Mouse (Mus musculus): ENCODE measurements around the gene Fndc3b.
"Not testable (repeated sequence)": the region's sequence is repeated elsewhere in the genome, so short reads cannot be mapped to it uniquely, and the experiment has no call there.

The Fndc3b gene

DNA sequence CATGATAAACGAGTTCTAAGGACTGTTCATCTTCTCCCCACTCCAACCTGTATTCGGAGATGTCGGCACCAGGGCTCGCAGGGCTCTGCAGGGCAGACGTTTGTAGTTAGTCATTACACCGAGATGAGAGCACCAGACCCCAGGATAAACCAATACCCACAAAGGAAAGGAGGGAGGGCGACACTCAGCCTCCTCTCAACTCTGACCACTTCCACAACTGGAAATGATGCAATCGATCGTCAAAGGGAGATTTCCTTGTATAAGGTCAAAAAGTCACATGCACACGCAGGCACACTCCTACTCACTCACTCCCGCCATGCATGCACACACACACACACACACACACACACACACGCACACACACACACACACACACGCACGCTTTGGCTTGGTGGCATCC is 254.6 kb downstream of the Fndc3b start:
- no peak for DNase-seq

DNA sequence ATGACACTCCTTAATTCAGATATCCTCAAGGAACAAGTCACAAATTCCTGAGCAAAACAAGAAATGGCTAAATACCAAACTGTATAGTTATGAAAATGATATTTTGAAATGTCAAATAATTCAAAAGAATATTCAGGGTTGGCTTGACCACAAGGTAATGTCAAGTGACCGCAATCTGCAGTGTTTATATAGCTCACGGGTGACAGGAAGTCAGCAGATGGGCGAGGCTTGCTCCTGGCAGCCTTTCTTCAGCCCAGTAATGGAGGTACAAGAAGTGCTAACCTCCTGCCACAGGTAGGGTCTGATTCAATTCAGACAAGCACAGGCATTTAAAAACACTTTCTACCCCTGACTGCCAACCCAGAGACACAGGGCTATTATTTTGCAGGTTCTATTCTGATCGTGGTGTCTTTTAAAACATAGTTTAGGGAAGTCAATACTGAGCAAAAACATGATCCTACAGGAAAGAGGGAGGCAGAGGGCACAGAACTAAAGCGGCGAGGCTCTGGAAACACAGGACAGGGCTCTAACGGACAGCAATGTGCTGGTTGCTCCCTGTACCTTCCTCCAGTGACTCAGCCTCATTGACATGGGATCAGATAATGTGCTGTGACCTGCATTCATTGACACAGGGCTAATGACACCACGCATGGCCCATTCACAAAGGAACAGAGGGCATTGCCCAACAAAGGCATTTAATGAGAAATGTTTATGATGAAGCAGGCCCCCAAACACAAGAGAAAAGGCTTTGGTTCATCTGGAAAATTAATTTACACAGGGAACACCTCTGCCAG is 256.5 kb downstream of the Fndc3b start:
- DNase-seq: no peak

DNA sequence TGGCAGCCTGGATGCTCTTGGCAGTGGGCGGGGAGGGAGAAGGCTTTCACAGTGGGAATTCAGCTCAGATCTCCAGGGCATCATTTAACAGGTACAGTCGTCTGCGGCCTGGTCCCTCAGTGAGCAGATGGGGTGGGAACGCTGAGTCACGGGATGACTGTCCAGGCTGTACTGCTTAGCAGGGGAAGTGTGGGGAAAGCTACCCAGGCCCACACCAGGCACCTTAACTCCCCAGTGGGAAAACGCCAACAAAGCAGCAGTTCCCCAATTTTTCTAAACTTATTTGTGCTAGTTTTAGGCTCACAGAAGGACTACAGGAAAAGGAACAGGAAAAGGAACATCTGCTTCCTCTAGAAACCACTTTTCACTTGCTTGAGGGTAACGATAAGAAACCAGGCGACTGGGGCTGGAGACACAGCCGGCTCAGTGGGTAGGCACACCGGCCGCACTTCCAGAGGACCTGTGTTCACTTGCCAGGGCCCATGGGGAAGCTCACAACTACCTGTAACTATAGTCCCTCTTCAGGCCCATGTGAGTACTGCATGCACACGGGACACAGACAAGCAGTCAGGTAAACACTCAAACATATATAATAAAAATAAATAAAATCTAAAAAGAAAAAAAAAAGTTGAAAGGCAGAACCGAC is 257.5 kb downstream of the Fndc3b start:
- DNase-seq: no peak

DNA sequence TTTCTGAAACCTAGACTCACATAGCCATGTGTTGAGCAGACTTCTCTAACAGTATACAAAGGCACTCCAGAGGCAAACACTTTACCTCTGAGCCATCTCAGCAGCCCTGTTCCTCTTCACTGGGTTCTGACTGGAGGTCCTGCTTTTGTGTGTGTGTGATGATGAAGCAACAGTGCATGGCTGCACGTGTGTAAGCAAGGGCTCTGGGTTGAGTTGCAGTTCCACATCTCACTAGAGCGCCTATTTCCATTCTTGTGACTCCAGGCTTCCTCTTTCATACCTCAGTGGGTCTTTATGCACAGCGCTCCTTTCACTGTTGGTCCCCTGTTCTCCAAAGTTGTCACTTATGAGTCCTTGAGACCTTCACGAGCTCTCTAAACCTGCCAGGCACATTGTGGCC is 261.7 kb downstream of the Fndc3b start:
- no peak for DNase-seq

DNA sequence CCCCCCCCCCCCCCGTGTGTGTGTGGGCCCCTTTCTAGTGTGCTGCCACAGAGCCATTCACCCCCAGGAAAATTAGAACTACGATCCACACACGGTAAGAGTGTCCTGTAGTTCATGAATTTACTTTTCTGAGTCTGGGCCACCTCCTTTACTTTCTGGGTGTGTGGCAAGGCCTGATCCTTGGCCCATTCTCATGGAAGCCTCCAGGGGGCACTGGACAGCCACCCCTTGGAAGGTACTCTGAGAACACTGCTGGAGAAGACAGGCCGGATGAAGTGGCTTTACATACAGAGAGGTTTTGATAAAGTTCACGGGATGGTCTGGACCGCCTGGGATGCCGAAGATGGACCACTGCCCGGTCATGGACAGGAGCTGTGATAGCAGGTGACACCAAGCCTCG is 262.7 kb downstream of the Fndc3b start:
- DNase-seq: no peak

DNA sequence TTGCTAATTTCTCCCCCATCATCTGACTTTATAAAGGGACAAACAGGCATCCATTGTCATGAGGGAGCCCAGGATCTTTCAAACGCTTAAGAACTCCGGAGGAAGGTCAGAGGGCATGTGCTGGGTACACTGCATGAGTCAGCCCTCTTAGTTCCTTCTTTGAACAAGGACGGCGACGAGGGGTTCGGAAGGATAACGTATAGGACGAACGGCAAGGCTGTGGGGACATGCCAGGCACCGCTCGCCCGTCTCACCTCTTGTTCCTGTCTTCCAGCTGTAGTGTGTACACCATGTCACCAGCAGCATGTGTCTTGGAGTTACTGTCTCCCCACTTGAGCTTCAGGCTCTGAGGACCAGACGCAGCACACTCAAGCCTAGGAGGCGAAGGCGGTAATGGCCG is 271.4 kb downstream of the Fndc3b start:
- DNase-seq: no peak

DNA sequence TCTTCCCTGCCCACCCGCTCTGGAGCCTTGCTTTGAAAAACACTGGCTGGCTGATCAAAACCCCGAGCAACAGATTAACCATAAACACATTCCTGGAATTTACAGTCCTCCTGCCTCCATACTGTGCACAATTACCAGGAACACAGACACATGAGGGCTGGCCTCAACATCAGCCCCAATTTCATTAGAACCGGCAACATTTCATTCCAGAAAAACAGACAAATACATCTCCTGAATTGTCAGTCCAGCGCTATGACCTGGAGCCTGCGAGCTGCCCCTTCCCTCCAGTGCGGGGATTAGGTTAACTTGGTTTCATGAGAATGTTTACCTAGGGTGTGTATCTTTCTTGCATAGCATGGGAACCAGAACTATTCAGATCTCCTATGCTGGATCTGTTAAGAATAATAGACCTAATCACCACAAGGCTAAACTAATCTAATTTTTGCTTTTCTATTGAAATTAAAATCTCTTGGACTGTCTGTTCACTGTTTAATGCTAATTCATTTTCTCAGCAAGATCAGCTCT is 275.9 kb downstream of the Fndc3b start:
- DNase-seq: no peak

DNA sequence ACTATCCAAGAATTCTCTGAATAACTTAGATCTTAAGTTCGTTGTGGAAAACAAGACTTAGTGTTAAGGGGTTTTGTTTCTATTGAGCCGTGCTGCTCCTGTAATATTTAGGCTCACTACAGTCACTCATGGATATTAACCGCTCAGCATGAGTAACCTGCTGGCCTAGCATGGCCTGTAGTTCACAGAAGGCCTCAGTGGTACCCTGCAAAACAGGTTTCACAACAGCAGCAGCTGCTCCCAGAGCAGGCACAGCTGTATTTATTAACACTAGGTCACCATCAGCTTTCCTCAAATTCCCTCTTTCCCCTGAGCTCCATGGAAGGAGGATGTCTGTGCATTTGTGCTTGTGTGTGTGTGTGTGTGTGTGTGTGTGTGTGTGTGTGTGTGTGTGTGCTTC is 278.1 kb downstream of the Fndc3b start:
- no peak for DNase-seq

DNA sequence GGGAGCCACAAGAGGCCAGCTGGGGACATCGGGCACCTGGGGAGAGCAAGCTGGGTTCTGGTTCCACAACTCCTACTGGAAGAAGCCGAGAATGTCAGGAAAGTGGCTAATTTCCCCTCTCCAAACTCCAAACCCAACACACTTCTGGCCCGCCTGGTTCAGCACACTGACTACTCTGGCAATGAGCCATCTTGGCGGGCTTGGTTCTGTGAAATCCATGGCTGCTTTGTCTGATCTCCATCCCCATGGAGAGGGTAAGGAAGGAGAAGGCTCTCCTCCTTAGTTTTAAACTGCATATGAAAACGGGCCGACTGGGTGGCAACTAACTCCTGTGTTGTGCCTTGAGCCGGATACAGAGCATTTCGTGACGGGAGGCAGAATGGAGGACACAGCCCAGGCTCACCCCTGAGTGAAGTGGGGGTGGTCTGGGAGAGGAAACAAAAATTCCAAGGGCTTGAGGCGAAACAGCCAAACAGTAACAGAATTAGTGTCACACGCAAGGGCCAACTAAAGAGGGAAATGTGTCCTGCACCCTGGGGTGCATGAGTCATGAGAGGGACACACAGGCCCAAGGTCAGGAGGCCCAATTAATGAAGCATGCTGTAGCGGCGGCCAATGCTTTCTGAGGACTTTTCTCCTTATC is 280.4 kb downstream of the Fndc3b start:
- DNase-seq: peak; percentile 15

DNA sequence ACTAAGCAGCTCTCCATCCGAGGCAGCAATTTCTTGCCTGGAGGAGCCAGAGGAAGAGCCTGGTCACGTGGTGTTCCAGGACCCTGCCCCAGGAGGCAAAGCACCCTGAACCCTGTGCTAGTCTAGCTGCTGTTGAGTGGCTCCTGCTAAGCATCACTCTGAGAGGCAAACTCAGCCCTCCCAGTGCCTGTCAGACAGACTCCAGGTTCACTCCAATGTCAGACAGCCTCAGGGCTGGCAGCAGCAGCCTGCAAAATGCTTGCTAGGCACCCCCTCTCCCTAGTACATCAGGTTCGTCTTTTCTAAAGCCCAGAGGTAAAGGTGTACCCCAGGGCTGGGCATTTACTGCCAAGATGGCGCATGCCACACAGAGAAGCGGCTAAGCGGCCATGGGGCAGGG is 283.7 kb downstream of the Fndc3b start:
- no peak for DNase-seq

DNA sequence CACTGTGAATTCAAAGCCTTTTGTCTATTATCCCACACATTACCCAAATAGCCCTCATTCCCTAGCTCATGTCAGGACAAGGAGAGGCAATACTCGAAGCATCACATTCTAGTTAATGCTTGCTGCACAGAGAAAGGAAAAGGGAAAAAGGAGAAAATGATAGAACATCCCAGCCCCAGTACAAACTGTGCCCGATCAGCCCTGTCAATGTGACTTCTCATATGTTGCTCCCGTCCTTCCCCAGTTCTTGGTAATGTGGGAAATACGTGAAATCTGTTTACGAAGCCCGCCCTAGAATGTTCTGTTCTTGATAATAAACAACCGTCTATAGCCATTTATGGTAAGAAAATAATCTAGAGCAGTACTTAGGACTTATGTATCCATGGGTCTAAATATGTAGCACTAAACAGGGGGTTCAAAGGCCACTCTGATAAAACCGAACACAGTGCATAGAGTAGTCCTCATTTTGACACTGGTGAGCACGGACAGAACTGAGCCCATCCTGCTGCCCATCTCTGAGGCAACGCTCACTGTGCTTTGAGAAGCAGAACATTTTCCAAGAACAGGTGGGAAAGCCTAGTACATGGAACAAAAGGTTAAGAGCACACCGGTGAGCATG is 286.9 kb downstream of the Fndc3b start:
- no peak for DNase-seq

DNA sequence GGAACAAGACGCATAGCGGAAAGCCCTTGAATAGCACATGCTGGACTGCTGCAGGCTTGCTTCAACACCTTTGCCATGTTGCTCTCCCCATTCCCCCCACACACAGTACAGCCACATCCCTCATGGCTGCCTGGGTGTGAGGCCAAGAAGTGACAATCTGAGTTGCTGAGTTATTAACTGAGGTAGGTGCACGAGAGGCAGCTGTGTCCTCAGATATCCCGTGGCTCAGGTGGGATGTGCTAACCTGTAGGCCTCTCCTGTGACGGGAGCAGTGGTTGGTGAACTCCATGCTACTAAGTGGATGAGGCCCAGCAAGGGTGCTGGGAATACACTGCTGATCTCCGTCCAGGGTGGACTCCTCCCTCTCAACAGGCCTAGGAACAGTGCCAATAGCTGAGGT is 288.6 kb downstream of the Fndc3b start:
- no peak for DNase-seq

DNA sequence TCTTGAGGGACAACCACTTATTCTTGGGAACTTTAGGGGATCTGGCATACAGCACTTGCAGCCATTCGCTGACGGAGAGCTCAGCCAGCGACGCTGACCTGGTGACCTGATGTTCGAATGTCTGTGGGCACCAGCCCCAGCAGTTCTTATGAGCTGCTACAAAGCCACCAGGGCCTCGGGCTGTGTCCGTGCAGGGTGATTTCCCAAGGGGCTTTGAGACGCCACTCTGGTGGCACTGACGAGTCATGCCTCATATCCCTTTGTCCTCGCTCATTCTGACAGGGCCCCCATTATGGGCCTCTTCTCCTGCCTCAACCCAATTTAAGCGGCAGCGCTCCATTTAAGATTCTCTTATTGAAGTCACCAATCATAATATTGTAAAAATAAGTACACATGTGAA is 289.1 kb downstream of the Fndc3b start:
- no peak for DNase-seq

DNA sequence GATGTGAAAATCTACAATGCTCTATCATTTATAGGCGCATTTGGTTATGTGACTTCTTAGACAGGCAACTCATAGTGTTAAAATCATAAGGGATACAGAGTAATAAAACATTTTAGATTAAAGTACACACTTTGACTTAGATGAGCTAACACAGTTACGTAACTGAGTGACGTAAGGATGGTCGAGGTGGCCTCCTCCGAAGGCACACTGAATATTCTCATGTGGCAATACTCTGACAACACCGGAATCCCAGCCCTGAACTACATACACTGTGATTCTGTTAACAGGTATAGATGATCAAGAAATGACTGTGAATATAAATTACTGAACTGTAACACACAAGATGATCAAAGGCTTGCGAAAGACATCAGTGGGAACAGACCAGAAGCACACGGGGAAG is 292.5 kb downstream of the Fndc3b start:
- no peak for DNase-seq

DNA sequence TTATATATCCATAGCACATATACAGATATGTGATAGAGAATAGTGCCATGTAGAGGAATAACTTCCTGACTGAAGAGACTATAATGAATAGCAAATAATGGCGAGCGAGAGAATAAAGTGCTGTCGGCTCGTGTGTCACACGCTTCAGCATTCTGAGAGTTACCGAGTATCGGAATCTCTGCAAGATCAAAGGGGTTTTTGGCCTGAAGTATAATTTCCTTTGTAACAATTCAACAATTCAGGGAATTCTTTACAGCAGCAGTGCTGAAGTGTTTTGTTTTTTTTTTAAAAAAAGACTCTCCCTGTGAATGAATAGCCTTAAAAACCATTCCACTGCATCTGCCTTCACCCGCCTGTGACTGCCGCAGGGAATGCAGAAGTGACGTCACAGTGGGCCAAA is 294.3 kb downstream of the Fndc3b start:
- DNase-seq: no peak

DNA sequence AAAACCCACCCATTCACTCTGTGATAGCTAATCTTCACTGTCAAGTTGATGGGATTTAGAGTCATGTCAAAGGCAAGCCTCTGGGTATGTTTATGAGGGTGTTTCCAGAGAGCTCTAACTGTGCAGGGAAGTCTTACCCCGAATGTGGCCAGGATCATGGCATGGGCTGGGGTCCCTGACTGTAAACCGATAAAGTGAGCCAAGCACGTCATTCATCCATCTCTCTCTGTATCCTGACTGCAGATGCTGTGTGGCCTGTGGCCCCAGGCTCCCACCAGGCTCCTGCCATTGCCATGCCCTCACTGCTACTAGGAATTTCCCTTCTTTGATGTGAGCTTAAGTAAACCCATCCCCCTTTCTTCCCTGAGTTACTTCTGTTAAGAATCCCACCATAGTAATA is 297.5 kb downstream of the Fndc3b start:
- DNase-seq: no peak

DNA sequence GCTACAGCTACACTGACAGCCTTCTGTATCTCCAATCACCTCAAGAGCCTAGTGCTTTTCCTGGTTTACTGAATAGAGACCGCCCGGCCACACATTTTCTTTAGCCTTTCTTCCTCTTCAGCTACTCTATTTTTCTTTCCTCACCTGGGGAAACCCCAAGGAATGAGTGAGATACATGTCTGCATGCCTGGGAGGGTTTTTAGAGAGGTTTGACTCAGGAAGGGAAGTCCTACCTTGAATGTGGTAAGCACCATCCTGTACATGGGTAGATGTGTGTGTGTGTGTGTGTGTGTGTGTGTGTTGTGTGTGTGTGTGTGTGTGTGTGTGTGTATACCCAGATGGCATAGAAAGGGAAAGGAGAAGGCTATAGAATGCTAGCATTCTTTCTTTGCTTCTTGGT is 299.8 kb downstream of the Fndc3b start:
- no peak for DNase-seq

DNA sequence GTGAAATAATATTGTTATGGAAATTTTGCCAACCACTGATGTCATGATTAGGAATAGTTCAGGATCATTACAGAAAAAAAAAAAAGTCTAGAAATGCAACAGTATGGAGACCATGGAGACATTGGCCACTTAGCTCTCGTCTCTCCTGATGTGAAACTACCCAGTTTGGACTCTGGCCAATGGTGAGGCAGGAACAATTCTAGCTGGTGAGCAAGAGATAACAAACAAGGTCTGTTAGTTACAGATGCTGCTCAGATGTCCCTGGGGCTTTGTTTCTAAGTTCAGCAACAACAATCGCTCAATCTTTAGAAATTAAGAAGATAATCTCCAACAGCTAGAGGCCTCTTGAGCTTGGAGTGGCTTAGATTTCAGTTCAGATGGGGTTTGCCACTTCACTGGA is 302.5 kb downstream of the Fndc3b start:
- no peak for DNase-seq

DNA sequence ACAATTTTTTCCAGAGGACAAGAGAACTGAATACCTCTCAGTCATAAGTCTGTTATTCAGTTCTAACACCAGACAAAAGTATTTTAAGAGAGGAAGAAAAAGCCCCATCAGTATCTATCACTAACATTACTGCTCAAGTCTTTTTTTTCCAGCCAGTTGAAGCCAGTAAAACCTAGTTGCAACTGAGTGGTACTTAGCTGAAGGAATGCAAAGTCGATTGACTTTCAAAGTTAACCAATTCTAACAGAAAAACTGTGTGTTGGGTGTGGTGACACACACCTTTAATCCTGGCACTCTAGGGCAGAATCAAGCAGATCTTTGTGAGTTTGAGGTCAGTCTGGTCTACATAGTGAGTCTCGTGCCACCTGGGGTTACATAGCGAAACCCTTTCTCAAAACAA is 304.7 kb downstream of the Fndc3b start:
- DNase-seq: no peak

DNA sequence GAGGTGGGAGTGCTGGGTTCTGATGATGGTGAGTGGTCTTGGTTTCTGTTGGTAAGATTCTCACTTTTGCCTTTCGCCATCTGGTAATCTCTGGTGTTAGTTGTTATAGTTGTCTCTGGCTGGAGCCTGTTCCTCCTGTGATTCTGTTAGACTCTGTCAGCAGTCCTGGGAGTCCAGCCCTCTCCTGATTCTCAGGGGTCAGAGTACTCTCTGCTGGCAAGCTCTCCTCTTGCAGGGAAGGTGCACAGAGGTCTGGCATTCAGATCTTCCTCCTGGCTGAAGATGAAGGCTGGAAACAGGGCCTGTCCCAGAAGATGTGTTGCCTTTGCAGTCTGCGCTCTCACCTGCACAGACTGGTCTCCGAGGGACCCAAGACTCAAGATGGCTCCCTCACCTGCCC is 310.1 kb downstream of the Fndc3b start:
- DNase-seq: not testable (repeated sequence)

DNA sequence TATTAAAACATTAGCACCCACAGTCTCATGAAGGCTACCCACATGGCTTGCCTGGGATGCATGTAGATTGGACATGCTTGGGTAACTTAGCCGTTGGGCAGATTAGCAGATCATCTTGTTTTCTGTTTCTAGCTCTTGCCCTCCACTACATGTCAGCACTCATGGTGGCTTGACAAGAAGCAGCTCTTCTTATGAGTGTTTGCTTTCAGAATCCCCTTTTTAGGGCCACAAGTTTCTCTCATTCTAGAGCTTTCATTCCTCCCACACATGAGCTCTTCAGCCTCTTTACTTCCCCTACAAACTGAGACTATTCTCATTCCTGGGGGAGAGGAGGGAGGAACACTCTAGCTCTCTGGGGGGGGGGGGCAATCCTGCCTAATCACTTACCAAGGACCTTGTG is 321.2 kb downstream of the Fndc3b start:
- no peak for DNase-seq

DNA sequence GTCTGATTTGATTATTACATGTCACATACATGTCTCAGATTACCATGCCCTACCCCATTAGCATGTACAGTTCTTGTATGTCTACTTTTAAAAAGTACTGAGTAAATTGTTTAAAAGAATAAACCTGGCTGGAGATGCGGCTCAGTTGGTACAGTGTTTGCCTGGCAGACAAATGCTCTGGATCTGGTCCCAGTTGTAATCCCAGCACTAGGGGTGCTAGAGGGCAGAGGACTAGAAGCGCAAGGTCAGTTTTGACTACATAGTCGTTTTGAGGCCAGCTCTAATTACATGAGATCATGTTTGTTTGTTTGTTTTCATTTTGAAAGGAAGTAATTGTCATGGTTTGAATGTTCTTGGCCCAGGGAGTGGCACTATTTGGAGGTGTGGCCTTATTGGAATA is 326.3 kb downstream of the Fndc3b start:
- DNase-seq: no peak

DNA sequence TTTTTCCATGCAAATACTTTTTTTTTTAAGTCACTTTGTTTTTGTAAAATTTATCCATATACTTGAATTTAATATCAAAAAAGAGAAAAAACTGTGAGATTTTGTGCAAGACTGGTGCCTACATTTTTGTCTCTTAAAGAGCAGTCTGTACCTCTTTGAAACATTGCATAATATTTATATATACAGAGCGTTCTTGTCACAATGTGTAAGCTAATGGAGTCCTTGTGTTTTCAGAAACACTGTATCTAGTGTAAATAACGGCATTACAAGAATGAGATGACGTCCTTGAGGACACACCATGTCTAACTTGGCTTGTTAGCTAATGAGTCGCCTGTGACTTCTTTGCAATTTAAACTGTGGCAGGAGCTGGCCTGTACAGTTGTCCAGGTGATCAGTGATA is 333.2 kb downstream of the Fndc3b start:
- no peak for DNase-seq

DNA sequence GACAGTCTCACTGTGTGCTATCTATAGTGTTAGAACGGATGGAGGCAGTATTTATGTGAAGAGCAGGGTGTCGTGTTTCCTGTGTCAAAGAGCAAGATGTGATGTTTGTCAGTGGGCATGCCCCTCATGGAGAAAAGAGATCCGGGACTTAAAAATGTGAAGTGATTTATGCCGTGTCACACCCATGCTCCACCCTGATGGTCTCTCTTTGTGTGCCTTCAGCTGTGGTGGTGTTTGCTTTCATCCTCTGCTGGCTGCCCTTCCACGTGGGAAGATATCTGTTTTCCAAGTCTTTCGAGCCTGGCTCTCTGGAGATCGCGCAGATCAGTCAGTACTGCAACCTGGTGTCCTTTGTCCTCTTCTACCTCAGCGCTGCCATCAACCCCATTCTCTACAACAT is 336.7 kb downstream of the Fndc3b start:
- no peak for DNase-seq

Data from cerebellum, adult 9-11 months (tissue).